Mouse (Mus musculus) midbrain, embryonic 10.5 days (tissue): ENCODE data around the gene Exosc1. TPM values are rescaled to one million over a fixed set of nuclear protein-coding genes. Genes with fewer than 3 reads are reported as not detected.
A peak's percentile ranks its signal among the peaks of the same experiment; 100 is the strongest.

ENCODE experiments used
- DNase-seq: peaks from one replicate; pipeline ENCODE4 v3.0.0-alpha.2; 2017; ENCODE audit warnings: low spot score
- H3K27ac ChIP-seq: fragments of 300-500 bp; sonication (generic); replicated peaks from 2 replicates; pipeline ENCODE4 v1.5.1; 2016; ENCODE audit warnings: mild to moderate bottlenecking
- H3K27me3 ChIP-seq: fragments of 300-500 bp; sonication (generic); 2 replicates; pipeline ENCODE4 v1.6.1; 2016; ENCODE audit warnings: low read depth, mild to moderate bottlenecking; ENCODE audit not compliant: poor library complexity, severe bottlenecking
- H3K36me3 ChIP-seq: fragments of 300-500 bp; sonication (generic); 2 replicates; pipeline ENCODE4 v1.6.1; 2016; ENCODE audit warnings: mild to moderate bottlenecking, moderate library complexity
- H3K4me1 ChIP-seq: fragments of 300-500 bp; sonication (generic); 2 replicates; pipeline ENCODE4 v1.6.1; 2016
- H3K4me3 ChIP-seq: fragments of 300-500 bp; sonication (generic); 2 replicates; pipeline ENCODE4 v1.5.1; 2016; ENCODE audit warnings: mild to moderate bottlenecking, moderate library complexity
- H3K9me3 ChIP-seq: fragments of 300-500 bp; sonication (generic); replicated peaks from 2 replicates; pipeline ENCODE4 v1.6.1; 2016; ENCODE audit warnings: mild to moderate bottlenecking
- WGBS: fragments of 180-500 bp; shearing (Covaris S2); methylation state at CpG from one replicate; pipeline ENCODE4 v1.1.7; 2016; 5-methylcytosine and 5-hydroxymethylcytosine counted together
- polyA plus RNA-seq: library from polyadenylated mRNA; unstranded; fragments of >200 nt; fragmentation: Nextera tagmentation; extraction: Ambion mirVana; gene quantifications from 2 replicates; pipeline ENCODE4 v1.2.1, GENCODE M21; 2016

Exosc1 gene
- polyA plus RNA-seq, 1 experiment from 2014 or later, result 96.4 TPM

- H3K27me3 ChIP-seq, result no peaks in the 10 kb centered on the region
- peaks cover 31% of the 10 kb centered on the region for H3K36me3 ChIP-seq
- DNase-seq, result peak; percentile 99
- peaks cover 30% of the 10 kb centered on the region for H3K4me1 ChIP-seq
- peak within 1 kb of the TSS; percentile 84 for H3K4me3 ChIP-seq
- H3K27ac ChIP-seq, result peak within 1 kb of the TSS; percentile 97
- no peaks in the 10 kb centered on the region for H3K9me3 ChIP-seq
- WGBS, result 6% methylated on average over 54 of the region's 54 CpGs
Measured at GRCm38 (mm10) chr19:41911178-41912073, 21.8 kb downstream of the Exosc1 start, which contains the start of gene Pgam1. Gene Pgam1, plus strand, starts transcription at chr19:41911923.

DNA sequence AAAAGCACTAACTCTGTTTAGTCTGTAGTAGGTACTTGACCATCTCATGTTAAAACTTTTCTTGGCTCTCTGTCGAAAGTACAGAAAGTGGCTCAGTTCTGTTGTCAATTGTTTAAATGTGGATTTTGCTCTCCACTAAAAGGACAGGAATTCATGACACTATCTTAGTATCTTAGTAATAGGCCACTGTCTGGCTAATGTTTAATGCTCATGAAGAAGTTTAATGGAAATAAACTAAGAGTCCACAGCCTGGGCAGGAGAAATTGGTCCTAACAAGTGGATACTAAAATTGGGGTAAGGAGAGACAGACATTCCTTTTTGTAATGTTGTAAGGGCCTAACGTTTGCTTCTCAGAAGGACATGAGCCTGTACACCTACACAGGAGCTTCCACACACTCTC, 22.8 kb downstream of the Exosc1 start:
- Histone ChIP-seq H3K36me3 (peaks cover 21% of the 10 kb centered on the region), H3K27me3 (no peaks in the 10 kb centered on the region), H3K4me3 (no peak overlapping the region), H3K27ac (no peak overlapping the region), H3K9me3 (no peaks in the 10 kb centered on the region), H3K4me1 (peaks cover 30% of the 10 kb centered on the region)
- DNase-seq, result no peak
- 87% methylated on average over 2 of the region's 2 CpGs for WGBS

GRCm38 (mm10) chr19:41908736-41909135, 24.5 kb downstream of the Exosc1 start:
- no peak for DNase-seq
- Histone ChIP-seq H3K27me3 (no peaks in the 10 kb centered on the region), H3K36me3 (peaks cover 5% of the 10 kb centered on the region), H3K4me1 (peaks cover 17% of the 10 kb centered on the region), H3K4me3 (no peak overlapping the region), H3K9me3 (no peaks in the 10 kb centered on the region), H3K27ac (no peak overlapping the region)
- WGBS, result 91% methylated on average over 3 of the region's 3 CpGs

DNA sequence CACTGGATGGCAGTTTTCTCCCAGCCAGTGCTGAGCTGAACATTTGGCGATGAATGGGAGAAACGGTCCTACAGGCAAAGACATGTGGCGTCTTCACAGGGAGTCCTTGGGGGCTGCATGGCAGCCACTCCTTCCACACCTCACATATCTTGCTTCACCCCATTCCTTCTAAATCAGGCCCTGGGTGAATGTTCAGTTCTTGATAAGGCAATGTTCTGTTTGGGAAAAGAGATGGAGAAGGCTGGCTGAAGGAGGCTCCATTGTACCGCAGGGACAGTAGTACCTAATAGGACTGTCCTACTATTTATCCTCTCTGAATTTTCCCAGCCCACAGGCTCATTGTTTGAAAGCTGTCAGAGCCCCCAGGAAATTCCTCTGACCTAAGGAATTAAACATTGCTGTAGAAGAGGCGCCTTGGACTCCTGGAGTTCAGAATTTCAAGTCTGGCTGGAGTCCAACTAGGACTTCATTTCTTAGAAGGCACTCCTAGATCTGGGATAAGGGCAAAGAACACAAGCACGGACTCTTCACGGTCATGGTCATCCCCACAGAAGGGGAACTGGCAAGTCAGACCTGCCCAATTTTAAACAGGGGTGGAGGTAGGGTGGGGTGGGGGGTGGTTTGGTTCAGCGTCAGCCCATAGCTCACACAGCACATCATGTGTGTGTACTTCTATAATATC, 26.0 kb downstream of the Exosc1 start:
- Histone ChIP-seq H3K27me3 (no peaks in the 10 kb centered on the region), H3K9me3 (no peaks in the 10 kb centered on the region), H3K4me3 (no peak overlapping the region), H3K4me1 (0 out of 2 replicates have a peak, but pooled peaks cover 5% of the 10 kb centered on the region), H3K36me3 (no peaks in the 10 kb centered on the region), H3K27ac (no peak overlapping the region)
- DNase-seq, result no peak
- 60% methylated on average over 8 of the region's 8 CpGs for WGBS

DNA sequence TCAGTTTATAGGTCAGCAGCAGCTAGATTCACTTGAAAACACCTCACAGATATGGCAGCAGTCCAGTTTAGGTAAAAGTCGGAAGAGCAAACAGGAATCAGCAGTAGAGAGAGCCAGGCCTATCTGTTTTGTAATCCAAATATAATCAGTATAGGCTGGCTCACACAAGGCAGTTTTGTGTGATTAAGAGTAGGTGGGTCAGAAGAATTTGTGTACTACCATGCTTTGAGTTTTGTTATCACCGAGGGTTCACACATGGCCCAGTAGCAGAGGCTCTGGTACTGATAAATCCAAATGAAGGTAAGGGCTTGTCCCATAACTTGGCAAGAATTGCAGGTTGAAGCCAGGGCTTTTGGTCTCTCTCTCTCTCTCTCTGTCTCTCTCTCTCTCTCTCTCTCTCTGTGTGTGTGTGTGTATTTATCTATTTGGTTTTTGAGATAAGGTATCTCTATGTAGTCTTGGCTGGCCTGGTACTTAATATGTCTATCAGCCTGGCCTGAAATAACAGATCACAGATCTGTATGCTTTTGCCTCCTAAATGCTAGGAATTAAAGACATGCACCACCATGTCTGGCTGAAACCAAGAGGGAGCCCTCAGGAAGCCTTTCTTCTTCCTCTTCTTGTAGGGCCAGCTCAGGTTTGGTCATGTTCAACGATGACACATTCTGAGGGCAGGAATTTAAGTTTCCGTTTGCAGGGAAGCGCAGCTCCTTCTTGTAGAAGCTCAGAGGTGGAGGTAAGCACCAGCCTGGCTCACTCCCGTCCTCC, 26.7 kb downstream of the Exosc1 start:
- 62% methylated on average over 6 of the region's 6 CpGs for WGBS
- H3K36me3 ChIP-seq, result no peaks in the 10 kb centered on the region
- H3K4me3 ChIP-seq, result no peak overlapping the region
- DNase-seq, result no peak
- 0 out of 2 replicates have a peak, but pooled peaks cover 2% of the 10 kb centered on the region for H3K4me1 ChIP-seq
- H3K27me3 ChIP-seq, result no peaks in the 10 kb centered on the region
- H3K27ac ChIP-seq, result no peak overlapping the region
- no peaks in the 10 kb centered on the region for H3K9me3 ChIP-seq

DNA sequence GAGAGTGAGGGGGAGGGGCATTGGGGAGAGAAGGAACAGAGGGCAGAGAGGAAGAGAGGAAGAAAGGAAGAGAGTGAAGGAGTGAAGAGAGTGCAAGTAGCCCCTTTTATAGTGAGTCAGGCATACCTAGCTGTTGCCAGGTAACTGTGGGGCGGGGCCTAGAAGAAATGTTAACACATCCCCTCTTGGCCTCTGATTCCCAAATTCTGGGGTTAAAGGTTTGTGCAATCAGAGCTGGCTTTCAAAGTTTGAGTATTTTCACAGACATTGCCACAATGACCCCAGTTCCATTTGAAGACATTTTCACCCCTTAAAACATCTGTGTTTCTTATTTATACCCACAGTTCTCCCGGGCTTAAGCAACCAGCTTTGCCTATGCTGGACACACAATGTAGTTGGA, 28.0 kb downstream of the Exosc1 start:
- no peaks in the 10 kb centered on the region for H3K9me3 ChIP-seq
- no peak overlapping the region for H3K4me3 ChIP-seq
- DNase-seq, result no peak
- WGBS, result 83% methylated on average over 2 of the region's 2 CpGs
- H3K36me3 ChIP-seq, result no peaks in the 10 kb centered on the region
- H3K27ac ChIP-seq, result no peak overlapping the region
- no peaks in the 10 kb centered on the region for H3K4me1 ChIP-seq
- H3K27me3 ChIP-seq, result no peaks in the 10 kb centered on the region

DNA sequence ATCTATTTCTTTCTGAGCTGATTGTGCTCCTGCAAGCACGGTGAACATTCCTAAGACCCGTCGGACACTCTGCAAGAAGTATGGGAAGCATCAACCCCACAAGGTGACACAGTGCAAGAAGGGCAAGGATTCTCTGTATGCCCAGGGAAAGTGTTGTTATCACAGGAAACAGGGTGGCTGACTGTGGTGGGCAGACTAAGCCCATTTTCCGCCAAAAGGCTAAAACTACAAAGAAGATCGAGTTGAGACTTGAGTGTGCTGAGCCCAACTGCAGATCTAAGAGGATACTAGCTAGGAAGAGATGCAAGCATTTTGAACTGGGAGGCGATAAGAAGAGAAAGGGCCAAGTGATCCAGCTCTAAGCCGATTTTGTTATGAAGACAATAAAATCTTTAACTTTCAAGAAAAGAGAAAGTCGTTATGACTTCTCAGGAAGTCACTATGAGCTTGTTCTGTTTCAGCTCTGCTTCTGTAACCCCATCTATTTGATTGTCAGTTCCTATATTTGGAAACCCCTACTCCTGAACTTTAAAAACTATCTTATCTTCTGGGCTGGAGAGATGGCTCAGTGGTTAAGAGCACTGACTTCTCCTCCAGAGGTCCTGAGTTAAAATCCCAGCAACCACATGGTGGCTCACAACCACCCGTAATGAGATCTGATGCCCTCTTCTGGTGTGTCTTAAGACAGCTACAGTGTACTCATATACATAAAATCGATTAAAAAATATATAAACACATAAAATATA, 30.2 kb downstream of the Exosc1 start:
- no peaks in the 10 kb centered on the region for H3K4me1 ChIP-seq
- H3K36me3 ChIP-seq, result no peaks in the 10 kb centered on the region
- no peak overlapping the region for H3K27ac ChIP-seq
- WGBS, result 84% methylated on average over 10 of the region's 10 CpGs
- no peaks in the 10 kb centered on the region for H3K27me3 ChIP-seq
- H3K4me3 ChIP-seq, result no peak overlapping the region
- no peaks in the 10 kb centered on the region for H3K9me3 ChIP-seq
- no peak for DNase-seq

DNA sequence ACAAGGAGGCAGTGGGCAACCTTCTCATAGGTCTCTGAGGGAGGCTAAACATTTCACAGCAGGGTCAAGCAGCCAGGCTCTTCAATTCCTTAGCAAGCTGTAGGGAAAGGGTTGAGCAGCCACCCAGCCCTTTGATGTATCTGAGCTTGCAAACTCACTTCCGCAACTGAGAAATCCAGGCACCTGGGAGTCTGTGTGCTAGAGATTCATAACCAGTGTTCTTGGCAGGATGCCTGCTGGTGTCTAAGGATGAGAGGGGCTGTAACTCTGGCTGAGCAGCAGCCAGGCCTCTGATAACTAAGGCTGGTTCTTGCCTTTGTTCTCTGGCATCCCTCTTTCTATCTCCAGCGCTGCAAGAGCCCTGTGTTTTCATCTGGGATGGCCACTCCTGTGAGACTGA, 31.5 kb downstream of the Exosc1 start:
- peaks cover under 1% of the 10 kb centered on the region; the same call in 1 of the 2 replicates for H3K4me1 ChIP-seq
- no peaks in the 10 kb centered on the region for H3K9me3 ChIP-seq
- H3K4me3 ChIP-seq, result no peak overlapping the region
- no peak overlapping the region for H3K27ac ChIP-seq
- DNase-seq, result no peak
- H3K36me3 ChIP-seq, result no peaks in the 10 kb centered on the region
- no peaks in the 10 kb centered on the region for H3K27me3 ChIP-seq
- 58% methylated on average over 2 of the region's 2 CpGs for WGBS

- no peaks in the 10 kb centered on the region for H3K27me3 ChIP-seq
- H3K36me3 ChIP-seq, result no peaks in the 10 kb centered on the region
- no peak overlapping the region for H3K27ac ChIP-seq
- no peaks in the 10 kb centered on the region for H3K9me3 ChIP-seq
- no peak overlapping the region for H3K4me3 ChIP-seq
- 90% methylated on average over 8 of the region's 8 CpGs for WGBS
- peaks cover 10% of the 10 kb centered on the region for H3K4me1 ChIP-seq
- no peak for DNase-seq
Measured at GRCm38 (mm10) chr19:41900495-41901090, 32.6 kb downstream of the Exosc1 start.

GRCm38 (mm10) chr19:41898860-41899259, 34.4 kb downstream of the Exosc1 start:
- H3K27ac ChIP-seq, result no peak overlapping the region
- H3K36me3 ChIP-seq, result no peaks in the 10 kb centered on the region
- peaks cover 22% of the 10 kb centered on the region for H3K4me1 ChIP-seq
- H3K9me3 ChIP-seq, result no peaks in the 10 kb centered on the region
- no peaks in the 10 kb centered on the region for H3K27me3 ChIP-seq
- no peak overlapping the region for H3K4me3 ChIP-seq
- 54% methylated on average over 4 of the region's 4 CpGs for WGBS
- peak; percentile 27 for DNase-seq

DNA sequence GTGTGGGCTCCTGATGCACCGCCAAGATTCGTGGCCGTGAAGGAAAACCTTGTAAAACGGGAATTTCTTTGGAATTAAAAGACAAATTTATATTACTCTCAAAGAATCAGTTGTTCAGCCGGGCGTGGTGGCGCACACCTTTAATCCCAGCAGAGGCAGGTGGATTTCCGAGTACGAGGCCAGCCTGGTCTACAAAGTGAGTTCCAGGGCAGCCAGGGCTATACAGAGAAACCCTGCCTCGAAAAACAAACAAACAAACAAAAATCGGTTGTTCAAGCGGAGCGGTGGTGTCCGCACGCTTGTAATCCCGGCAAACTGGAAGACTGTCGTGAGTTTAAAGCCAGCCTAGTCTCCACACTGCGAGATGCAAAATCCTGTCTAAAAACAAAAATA, 36.9 kb downstream of the Exosc1 start:
- peak overlapping the region; percentile 29; the same call in 1 of the 2 replicates for H3K27ac ChIP-seq
- no peak for DNase-seq
- peaks cover 22% of the 10 kb centered on the region for H3K4me1 ChIP-seq
- no peaks in the 10 kb centered on the region for H3K9me3 ChIP-seq
- peak overlapping the region; percentile 93 for H3K4me3 ChIP-seq
- peaks cover 15% of the 10 kb centered on the region for H3K36me3 ChIP-seq
- no peaks in the 10 kb centered on the region for H3K27me3 ChIP-seq
- WGBS, result 20% methylated on average over 18 of the region's 18 CpGs
